Mouse (Mus musculus) mouse trophoblast stem cell (cell line): ENCODE measurements around the gene Zfp3.

ENCODE experiments used
- in situ Hi-C, 2 experiments: fragments of 300-500 bp; cut with MseI, MboI; formaldehyde crosslinking; loops; 2 replicates in 1 of 2; 3 replicates in 1 of 2; pipeline ENCODE4 v1.15.1; 2025

Zfp3 gene

DNA sequence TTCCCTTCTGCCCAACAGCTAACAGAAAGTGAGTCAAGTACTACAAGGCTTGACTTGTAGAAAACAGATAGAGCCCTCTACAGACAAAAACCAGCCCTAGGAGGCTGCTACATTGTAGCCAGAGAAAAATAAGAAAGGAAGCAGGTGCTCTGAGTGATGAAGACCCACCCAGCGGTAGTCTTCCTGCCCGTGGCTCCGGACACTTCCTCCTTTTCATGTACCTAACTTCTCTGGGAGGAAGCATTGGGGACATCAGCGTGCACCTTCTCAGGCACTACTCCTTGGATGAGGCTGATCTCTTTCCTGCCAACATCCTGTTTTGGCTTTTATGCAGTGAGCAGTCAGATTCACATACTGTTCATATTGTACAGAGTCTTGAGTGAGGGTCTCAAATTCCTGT, 42.7 kb downstream of the Zfp3 start:
- in situ Hi-C loops = no loop called here

DNA sequence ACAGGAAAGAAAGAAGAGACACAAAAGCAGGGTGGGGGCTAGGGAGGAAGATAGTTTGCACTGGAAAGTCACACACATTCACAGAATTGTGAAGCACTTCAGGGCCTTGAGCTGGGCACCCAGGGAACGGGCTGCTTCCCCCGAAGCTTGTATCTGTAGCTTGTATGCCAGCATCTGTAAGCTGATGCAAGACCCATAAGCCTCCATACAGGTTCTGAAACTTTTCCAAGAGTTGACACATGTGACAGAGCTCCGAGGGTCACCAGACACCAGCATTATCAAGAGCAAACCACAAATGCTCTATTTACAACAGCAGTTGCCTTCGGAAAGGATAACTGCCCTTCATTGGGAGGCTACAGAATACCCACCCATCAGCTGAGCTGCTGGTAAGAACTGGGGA, 43.6 kb downstream of the Zfp3 start:
- in situ Hi-C loops = no loop called here

DNA sequence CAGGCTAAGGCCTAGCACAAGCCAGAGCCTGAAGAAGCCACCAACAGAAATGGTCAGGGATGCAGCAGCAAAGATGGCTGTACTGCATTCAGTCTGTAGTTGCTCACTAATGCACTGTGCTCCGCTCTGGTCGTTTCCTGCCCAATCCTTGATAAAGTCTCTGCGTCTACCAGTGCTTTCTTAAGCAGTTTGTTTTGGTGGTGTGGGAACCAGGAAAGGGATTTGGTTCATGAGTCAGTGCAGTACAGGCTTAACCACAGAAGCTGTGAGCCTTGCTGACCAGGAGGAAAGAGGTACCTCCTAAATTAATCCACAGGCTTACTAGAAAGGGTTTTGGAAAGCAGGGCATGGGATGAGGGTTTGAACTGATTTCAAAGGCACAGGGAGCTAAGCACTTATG, 44.1 kb downstream of the Zfp3 start:
- in situ Hi-C loops = no loop called here

DNA sequence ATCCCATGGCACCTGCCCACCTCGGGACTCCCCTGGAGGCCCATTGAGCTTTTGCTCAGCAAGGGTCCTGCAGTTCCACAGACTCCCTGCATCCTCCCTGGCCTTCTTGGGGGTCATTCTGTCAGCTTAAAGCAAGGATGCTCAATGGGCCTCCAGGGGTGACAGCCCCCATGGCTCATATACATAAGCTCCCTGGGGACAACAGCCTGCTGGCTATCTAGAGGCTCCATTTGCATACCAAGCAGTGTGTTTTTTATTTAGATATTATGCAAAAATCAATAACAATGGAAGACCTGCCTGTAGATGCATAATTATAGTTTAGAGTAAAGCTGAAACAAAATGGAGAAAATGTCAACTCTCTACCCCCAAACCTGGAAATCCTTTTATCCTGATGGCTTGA, 45.0 kb downstream of the Zfp3 start:
- in situ Hi-C loops = no loop called here

DNA sequence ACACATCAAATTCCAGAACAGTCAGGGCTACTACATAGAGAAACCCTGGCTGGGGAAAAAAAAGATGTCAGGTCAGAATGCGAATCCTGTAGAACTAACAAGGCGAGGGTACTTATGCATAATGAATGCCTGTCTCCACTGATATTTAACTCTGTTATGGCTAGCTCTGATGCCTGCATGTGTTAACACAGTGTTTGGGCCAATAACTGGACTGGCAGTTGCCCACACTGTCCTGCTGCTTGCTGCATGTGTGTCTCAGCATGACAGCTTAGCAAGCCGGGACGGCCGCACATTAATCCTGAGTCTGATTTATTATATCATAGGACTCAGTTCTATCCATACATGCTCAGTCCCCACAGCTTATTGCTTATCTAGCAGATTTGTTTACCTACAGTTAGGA, 47.0 kb downstream of the Zfp3 start:
- in situ Hi-C loops = no loop called here

DNA sequence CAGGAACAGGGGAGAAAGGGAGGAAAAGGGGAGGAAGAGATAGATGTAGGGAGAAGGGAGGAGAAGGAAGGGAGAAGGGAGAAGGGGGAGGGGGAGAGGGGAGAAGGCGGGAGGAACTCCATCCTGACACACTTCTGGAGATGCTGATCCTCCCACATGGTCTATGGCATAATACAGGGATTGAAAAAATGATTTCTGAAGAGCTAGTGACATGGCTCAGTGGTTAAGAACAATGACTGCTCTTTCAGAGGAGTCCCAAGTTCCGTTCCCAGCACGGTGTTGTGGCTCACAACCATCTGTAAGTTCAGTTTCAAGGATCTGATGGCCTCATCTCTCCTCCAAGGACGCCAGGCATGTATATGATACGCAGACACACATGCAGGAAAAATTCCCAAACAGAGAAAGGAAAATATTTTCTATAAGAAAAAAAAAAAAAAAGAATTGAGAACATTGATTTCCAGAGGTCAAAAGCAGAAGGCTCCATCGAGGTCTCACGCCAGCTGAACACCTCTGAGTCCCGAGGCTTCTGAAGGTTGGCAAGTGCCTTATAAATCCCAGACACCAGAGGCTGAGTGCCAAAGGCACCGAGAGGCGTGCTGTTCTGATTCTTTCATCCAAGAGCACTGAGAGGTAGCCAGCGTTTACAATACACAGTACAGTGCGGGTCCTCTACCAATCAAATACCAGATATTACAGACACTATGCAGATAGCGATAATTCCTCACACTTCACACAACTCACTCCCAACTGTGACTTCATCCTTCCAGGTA, 47.6 kb downstream of the Zfp3 start:
- in situ Hi-C loops = no loop called here

DNA sequence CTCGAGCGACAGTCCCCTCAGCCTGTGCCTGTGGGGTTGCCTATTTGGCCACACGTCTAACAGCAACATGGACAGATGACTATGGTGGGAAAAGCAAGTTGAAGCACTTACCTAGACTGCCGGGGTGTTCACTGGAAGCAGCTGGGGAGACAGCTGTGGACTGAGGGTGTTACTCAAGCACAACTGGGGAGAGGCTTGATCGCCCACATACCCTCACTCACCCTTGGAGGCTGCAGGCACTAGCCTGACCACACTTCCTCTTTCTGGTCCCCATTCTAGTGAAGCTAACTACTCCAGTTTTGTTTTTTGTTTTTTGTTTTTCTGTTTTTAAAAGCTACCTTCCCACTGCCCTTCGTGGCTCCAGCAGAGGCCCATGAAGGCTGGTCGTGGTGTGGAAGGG, 48.4 kb downstream of the Zfp3 start, which contains the start of gene Scimp:
Gene Scimp, minus strand, starts transcription at position 222 of the 400 bp plus-strand sequence.
- in situ Hi-C loops = no loop called here

DNA sequence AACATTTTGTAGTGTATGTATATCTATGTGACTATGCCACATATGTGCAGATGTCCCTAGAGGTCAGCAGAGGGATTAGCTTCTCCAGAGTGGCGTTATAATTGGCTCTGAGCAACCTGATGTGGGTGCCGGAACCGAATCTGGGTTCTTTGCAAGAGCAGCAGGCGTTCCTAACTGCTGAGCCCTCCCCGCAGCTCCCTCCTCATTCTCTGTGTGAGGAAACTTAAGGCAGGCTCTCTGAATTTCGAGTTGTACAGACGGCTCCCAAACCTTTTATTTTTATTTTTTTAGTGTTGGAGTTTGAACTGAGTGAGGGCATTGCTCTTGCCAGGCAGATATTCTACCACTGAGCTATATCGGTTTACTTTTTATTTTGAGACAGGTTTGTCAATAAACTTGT, 51.1 kb downstream of the Zfp3 start:
- in situ Hi-C loops = loop anchor here in 1 of 2 experiments (5.0 kb wide), 1 partner anchor 38 kb away; no protein-coding TSS in a partner anchor

DNA sequence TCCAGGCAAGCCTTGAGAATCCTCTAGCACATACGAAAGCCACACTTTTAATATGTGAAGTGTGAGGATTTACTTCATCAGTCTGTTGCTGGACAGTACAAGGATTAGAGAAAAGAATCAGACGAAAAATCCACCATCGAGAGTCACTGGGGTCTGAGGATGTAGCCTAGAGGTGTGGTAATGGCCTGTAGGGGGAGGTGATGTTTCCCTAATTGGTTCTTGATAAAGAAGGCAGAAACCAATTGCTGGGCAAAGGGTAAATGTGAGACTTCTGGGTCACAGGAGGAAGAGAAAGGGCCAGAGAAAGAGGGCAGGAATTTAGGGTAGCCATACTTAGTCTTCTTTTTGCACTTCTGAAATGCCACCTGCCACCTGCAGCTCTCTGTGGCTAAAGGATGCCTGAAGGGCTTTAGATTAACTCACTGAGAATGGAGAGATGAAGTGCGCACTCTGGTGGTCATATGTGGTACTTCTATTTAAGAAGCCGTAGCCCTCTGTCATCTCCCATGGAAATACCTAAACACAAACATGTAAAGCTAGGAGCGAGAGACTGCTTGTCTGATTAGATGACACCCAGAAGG, 51.6 kb downstream of the Zfp3 start:
- in situ Hi-C loops = loop anchor here in 1 of 2 experiments (5.0 kb wide), 1 partner anchor 38 kb away; no protein-coding TSS in a partner anchor

DNA sequence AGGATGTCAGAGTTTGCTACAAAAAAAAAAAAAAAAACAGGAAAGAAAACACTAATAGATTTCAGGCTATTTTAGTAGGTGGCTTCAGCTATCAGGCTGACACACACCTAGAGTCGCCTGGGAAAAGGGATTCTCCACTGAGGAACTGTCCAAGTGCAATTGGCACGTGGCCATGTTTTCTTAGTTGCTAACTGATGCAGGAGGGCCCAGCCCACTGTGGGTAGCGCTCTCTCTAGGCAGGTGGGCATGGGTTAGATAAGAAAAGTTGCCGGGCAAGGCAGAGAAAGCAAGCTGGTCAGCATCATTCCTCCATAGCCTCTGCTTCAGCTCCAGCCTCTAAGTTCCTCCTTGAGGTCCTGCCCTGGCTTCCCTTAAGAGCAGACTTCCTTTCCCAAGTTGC, 52.8 kb downstream of the Zfp3 start:
- in situ Hi-C loops = loop anchor here in 1 of 2 experiments (5.0 kb wide), 1 partner anchor 39 kb away; no protein-coding TSS in a partner anchor

DNA sequence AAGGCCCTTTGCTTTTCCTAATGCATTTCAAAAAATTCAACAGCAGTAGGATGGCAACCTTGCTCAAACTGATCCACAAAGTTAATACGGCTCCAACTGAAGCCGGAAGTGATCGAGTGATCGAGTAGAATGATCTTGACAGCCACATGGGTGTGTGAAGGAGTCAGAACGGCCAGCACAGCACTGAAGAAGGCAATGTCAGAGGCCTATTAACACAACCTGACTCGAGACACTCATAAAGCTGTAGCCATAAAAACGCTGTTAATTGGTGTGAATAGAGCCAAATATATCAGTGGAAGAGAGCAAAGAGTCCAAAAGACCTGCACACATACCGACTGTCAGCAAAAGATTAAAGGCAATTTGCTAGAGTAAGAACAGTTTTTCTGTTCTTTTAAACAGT, 56.1 kb downstream of the Zfp3 start:
- in situ Hi-C loops = no loop called here

DNA sequence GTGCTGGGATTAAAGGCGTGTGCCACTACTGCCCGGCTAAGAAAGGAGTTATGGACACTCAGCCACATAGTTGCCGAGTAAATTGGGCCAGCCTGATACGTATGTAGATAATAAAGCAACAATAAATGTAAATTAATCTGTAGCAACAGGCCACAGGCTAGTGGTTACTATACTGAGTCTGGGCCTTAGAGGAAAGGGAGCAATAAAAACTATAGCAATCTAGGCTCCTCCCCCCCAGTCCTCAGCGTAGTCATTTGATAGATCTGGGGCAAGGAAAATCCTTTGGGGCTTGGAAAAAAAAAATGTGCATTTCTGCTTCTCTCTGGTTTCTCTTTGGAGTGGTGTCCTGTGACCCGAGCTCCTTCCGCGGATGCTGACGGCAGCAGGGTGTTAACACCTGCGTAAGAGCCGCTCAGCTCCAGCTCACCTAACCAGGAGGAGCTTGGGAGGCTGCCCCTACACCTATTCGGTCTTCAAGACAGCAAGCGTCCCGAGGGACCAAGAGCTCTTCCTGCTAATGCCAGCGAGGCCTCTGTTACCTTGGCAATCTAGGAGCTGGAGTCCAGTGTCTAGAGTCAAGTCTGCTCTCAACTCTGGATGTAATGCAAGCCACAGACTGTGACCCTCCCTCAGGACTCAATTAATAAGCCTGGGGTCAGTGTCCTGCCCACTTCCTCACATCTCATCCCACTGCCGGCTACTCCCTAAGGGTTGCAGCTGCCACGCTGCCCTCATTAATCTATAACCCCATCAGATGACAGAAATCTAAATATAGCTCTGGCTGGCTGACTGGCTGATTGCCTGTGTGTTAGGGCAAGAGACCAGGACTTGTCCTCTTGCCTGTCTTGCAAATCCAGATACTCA, 58.0 kb downstream of the Zfp3 start:
- in situ Hi-C loops = no loop called here
